Mouse (Mus musculus): Measurements from ENCODE around the gene Atp6ap1. TPM values are rescaled to one million over a fixed set of nuclear protein-coding genes. Genes with fewer than 3 reads are reported as not detected.
A peak's percentile ranks its signal among the peaks of the same experiment; 100 is the strongest.

Gene Atp6ap1
- total and polyA plus RNA-seq, 2 experiments from 2014 or later, result 250 to 318 TPM

DNA sequence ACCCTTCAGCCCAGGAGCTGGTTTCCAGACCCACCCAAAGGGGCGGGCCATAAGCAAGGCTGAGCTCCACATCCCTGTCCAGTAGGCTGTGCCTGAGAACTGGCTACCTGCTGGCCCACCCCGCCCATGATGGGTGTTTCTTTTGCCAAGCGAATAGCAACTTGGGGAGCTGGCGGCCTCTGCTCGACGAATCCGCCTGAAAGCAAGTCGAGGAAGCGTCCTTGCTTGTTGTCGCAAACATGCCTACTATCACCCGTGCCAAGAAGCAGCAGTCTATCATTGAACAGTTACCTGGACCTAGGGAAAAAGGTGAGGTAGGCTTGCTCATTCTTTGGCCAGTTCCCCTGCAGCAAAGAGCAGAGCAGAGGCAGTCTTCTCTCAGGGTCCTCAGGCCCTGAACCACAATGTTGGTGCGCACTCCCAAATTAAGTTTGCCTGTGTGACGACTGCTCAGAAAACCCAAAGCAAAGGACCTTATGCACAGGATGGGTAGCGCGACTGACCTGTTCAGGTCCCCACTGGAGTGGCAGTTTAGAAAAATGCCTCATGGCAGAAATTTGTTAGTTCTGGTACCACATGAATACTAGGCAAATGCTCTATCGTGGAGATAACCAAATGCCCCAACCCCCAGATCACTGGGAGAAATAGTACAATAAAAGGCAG, 15.0 kb upstream of the Atp6ap1 start, which contains the start of the genes Taz and Dnase1l1:
Gene Taz (plus strand): TSS at position 181 of the 663 bp plus-strand sequence.
Gene Dnase1l1 (minus strand): TSS at position 606 of the 663 bp plus-strand sequence.
- H3K4me3 ChIP-seq (ENCODE audit: low read depth, low read length), result peak within 1 kb of the TSS; percentile 52
- TF ChIP-seq CTCF (IDR thresholded peaks at IDR 0.05; ENCODE audit: low read depth), result no peak
- no peaks in the 10 kb centered on the region for H3K27me3 ChIP-seq (ENCODE audit: insufficient read depth, low read length)
- no peaks in the 10 kb centered on the region for H3K9me3 ChIP-seq (ENCODE audit: low read length)
- peak within 1 kb of the TSS; percentile 75 for H3K9ac ChIP-seq
- 30% methylated on average over 16 of the region's 16 CpGs for WGBS
- no peaks in the 10 kb centered on the region for H3K36me3 ChIP-seq (ENCODE audit: insufficient read depth)
- DNase-seq (peak; percentile 32), ATAC-seq (peak; percentile 18)
- H3K27ac ChIP-seq (ENCODE audit: low read depth, low read length), result peak within 1 kb of the TSS; percentile 89
- H3K4me1 ChIP-seq (ENCODE audit: insufficient read depth), result no peaks in the 10 kb centered on the region
- H3K4me2 ChIP-seq (ENCODE audit: low read depth), result peak within 1 kb of the TSS; percentile 62

DNA sequence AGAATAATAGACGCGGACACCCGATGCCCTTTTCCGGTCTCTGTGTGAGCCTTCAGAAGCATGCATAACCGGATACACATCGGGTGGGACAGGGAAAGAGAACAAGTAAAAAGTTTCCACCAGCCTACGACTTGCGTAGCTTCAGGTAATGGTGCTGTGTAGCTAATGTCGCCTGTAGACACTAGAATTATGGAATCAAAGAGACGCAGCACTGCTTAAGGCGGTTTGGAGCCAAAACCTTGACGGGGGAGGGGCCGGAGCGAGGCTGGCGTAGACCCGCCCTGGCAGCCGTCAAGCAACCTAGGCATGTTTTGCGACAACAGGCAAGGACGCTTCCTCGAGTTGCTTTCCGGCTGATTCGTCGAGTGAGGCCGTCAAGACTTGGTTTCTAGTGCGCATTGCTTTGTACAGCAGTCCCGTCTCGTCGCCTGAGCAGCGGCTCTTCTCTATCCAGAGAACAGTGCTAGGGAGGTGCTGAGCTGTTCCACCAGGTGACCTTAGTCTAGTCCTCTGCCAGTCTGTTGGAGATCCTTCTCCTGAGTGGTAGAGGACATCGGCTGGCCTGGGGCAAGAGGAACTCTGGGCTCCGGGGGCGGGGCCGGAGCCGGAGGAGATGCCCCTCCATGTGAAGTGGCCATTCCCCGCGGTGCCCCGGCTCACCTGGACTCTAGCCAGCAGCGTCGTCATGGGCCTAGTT, 14.4 kb upstream of the Atp6ap1 start:
- no peaks in the 10 kb centered on the region for H3K27me3 ChIP-seq (ENCODE audit: insufficient read depth, low read length)
- ATAC-seq, result peak; percentile 90
- peak overlapping the region; percentile 75 for H3K9ac ChIP-seq
- peak overlapping the region; percentile 52 for H3K4me3 ChIP-seq (ENCODE audit: low read depth, low read length)
- H3K27ac ChIP-seq (ENCODE audit: low read depth, low read length), result peak overlapping the region; percentile 89
- peak; percentile 91 for DNase-seq
- 33% methylated on average over 39 of the region's 39 CpGs for WGBS
- no peaks in the 10 kb centered on the region for H3K9me3 ChIP-seq (ENCODE audit: low read length)
- H3K4me1 ChIP-seq (ENCODE audit: insufficient read depth), result no peaks in the 10 kb centered on the region
- TF ChIP-seq CTCF (IDR thresholded peaks at IDR 0.05; ENCODE audit: low read depth), result no peak
- H3K36me3 ChIP-seq (ENCODE audit: insufficient read depth), result no peaks in the 10 kb centered on the region
- H3K4me2 ChIP-seq (ENCODE audit: low read depth), result peak overlapping the region; percentile 62

DNA sequence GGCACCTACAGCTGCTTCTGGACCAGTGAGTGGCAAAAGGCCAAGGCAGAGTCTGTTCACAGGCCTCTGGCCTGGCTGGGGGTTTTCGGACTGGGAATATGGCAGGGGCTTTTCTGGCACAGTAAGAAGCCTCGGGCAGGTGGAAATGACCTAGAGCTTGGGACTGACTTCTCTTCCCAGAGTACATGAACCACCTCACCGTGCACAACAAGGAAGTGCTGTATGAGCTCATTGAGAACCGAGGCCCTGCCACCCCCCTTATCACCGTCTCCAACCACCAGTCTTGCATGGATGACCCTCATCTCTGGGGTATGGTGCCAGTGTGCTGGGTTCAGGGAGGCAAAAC, 13.8 kb upstream of the Atp6ap1 start:
- Histone ChIP-seq H3K4me2 (ENCODE audit: low read depth) (peak overlapping the region; percentile 62), H3K4me3 (ENCODE audit: low read depth, low read length) (peak overlapping the region; percentile 52), H3K9me3 (ENCODE audit: low read length) (no peaks in the 10 kb centered on the region), H3K36me3 (ENCODE audit: insufficient read depth) (no peaks in the 10 kb centered on the region), H3K9ac (peak overlapping the region; percentile 75), H3K27me3 (ENCODE audit: insufficient read depth, low read length) (no peaks in the 10 kb centered on the region), H3K4me1 (ENCODE audit: insufficient read depth) (no peaks in the 10 kb centered on the region), H3K27ac (ENCODE audit: low read depth, low read length) (peak overlapping the region; percentile 89)
- DNase-seq (no peak), ATAC-seq (peak; percentile 25)
- WGBS, result 37% methylated on average over 5 of the region's 5 CpGs
- no peak for TF ChIP-seq CTCF (IDR thresholded peaks at IDR 0.05; ENCODE audit: low read depth)

DNA sequence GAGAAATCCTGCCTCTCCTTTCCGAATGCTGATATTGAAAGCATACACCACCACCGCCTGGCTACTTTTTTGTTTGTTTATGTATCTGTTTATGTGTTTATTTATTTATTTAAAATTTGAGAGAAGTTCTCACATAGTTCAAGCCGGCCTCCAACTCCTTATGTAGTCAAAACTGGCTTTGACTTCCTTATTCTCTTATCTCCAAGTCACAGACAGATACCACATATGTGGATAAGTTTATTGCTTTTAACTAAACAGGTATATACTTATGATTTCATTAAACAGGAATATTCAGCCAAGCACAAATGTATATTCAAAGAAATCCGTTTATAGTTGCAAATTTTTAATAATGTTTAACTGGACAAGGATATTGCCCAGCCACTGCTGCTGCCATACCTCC, 3.5 kb upstream of the Atp6ap1 start:
- Histone ChIP-seq H3K9ac (no peak overlapping the region), H3K27ac (ENCODE audit: low read depth, low read length) (no peak overlapping the region), H3K36me3 (ENCODE audit: insufficient read depth) (no peaks in the 10 kb centered on the region), H3K4me2 (ENCODE audit: low read depth) (no peak overlapping the region), H3K4me3 (ENCODE audit: low read depth, low read length) (no peak overlapping the region), H3K9me3 (ENCODE audit: low read length) (no peaks in the 10 kb centered on the region), H3K27me3 (ENCODE audit: insufficient read depth, low read length) (no peaks in the 10 kb centered on the region), H3K4me1 (ENCODE audit: insufficient read depth) (no peaks in the 10 kb centered on the region)
- no peak for TF ChIP-seq CTCF (IDR thresholded peaks at IDR 0.05; ENCODE audit: low read depth)
- 74% methylated on average over 4 of the region's 4 CpGs for WGBS
- ATAC-seq (no peak), DNase-seq (no peak)

DNA sequence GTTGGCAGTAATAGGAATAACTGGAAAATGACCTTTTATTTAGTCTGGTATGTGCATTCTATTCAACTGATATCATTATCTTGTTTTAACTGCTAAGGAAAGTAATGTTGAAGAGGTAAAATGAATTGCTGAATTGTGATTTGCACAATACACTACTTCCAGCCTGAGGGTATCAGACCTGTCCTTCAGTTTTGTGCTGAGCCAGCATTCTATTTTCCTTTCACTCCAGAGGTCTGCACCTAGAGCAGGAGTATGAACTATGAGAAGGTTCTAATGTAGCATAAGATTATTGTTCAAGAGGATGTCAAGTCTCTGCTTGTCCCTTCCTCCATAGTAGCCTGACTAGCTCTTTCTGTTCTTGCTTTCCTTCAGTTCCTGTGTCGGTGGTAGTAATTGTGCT, 1.5 kb downstream of the Atp6ap1 start:
- TF ChIP-seq CTCF (IDR thresholded peaks at IDR 0.05; ENCODE audit: low read depth), result no peak
- Histone ChIP-seq H3K36me3 (ENCODE audit: insufficient read depth) (peaks cover 14% of the 10 kb centered on the region), H3K9me3 (ENCODE audit: low read length) (no peaks in the 10 kb centered on the region), H3K4me3 (ENCODE audit: low read depth, low read length) (no peak overlapping the region), H3K9ac (no peak overlapping the region), H3K27me3 (ENCODE audit: insufficient read depth, low read length) (no peaks in the 10 kb centered on the region), H3K4me2 (ENCODE audit: low read depth) (no peak overlapping the region), H3K27ac (ENCODE audit: low read depth, low read length) (no peak overlapping the region), H3K4me1 (ENCODE audit: insufficient read depth) (no peaks in the 10 kb centered on the region)
- ATAC-seq, result no peak
- 96% methylated on average over 1 of the region's 1 CpGs for WGBS
- no peak for DNase-seq

DNA sequence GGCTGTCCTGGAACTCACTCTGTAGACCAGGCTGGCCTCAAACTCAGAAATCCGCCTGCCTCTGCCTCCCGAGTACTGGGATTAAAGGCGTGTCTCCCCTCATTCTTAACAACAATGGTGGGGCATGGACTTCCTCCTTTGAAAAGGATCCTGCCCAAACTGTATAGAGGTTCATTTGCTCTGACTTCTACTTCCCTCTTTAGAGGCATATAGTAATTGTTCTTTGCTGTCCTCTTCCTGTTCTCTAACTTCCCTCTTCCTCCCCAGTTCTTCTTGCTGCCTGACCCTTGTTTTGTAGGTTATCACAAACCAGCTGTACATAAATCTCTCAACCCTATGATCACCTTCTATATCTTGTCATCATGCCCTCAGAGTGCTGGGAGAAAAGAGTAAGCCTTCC, 2.8 kb downstream of the Atp6ap1 start:
- H3K9ac ChIP-seq, result no peak overlapping the region
- H3K4me1 ChIP-seq (ENCODE audit: insufficient read depth), result no peaks in the 10 kb centered on the region
- no peak for ATAC-seq
- 86% methylated on average over 3 of the region's 3 CpGs for WGBS
- H3K27me3 ChIP-seq (ENCODE audit: insufficient read depth, low read length), result no peaks in the 10 kb centered on the region
- peaks cover 14% of the 10 kb centered on the region for H3K36me3 ChIP-seq (ENCODE audit: insufficient read depth)
- no peak overlapping the region for H3K27ac ChIP-seq (ENCODE audit: low read depth, low read length)
- no peak for DNase-seq
- TF ChIP-seq CTCF (IDR thresholded peaks at IDR 0.05; ENCODE audit: low read depth), result no peak
- H3K9me3 ChIP-seq (ENCODE audit: low read length), result no peaks in the 10 kb centered on the region
- H3K4me3 ChIP-seq (ENCODE audit: low read depth, low read length), result no peak overlapping the region
- H3K4me2 ChIP-seq (ENCODE audit: low read depth), result no peak overlapping the region
